Mouse (Mus musculus): ENCODE results near the gene Zfp672.

Gene Zfp672

GRCm38 (mm10) chr11:58324614-58325229, 5.4 kb downstream of the Zfp672 start:
- WGBS = 88% methylated on average over 3 of the region's 3 CpGs

GRCm38 (mm10) chr11:58323570-58324340, 6.4 kb downstream of the Zfp672 start:
- WGBS = 5% methylated on average over 24 of the region's 24 CpGs

DNA sequence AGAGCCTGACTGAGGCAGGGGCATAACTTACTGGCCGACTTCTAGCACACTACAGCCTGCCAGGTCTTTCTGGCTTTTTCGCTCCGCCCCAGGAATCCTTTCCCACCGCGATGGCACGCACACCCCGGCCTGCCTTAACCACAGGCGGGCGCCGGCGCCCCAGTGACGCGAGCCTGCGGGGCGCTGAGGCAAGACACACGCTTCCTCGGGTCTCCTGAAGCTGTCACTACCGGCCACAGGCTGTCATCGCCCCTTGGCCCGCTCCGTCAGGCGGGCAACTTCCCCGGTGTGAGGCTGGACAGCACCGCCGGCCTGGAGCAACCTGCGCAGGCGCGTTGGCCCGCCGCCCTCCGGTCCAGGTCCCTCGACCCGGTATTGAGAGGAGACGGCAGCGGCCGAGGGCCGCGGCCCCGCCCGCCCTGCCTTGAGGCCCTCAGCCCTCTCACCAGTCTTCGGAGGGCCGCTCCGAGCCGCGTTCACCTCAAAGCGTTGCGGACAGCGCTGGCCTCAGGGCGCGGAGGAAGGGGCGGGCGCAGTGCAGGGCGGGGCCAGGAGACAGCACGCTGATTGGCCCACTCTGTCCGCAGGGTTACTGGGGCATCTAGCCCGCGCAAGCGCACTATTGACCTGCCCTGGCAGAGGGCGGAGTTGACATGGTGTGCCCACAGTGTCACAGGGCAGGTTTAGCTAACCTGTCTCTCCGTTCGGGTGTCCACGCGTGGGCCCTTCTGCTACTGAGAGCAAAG, 7.1 kb downstream of the Zfp672 start:
- under 1% methylated on average over 63 of the region's 63 CpGs for WGBS

DNA sequence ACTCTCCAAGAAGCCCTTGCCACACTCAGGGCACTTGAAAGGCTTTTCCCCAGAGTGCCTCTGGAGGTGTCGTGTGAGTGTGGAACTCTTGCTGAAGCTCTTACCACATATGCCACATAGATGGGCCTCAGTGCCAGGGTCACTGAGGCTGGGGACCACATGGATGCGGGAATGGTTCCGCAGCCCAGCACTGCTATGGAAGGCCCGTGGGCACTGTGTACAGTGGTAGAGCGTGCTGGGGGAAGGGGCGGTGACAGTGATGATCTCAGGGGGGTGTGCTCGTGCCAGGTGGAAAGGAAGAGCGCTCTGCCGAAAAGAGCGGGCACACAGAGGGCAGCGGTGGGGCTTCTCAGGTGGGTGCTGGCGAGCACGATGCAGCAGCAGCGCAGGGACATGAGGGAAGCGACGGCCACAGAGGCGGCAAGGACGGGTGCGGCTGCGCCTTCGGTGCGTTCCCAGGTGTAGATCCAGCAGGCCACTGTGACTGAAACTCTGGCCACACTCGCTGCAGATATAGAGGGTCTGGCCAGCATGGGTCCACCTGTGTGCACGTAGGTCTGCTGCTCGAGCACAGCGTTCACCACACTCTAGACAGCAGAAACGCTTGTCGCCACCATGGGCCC, 13.3 kb downstream of the Zfp672 start:
- WGBS = 78% methylated on average over 28 of the region's 28 CpGs

- 88% methylated on average over 17 of the region's 17 CpGs for WGBS
These were observed 13.8 kb downstream of the Zfp672 start for GRCm38 (mm10) chr11:58316344-58316743.

DNA sequence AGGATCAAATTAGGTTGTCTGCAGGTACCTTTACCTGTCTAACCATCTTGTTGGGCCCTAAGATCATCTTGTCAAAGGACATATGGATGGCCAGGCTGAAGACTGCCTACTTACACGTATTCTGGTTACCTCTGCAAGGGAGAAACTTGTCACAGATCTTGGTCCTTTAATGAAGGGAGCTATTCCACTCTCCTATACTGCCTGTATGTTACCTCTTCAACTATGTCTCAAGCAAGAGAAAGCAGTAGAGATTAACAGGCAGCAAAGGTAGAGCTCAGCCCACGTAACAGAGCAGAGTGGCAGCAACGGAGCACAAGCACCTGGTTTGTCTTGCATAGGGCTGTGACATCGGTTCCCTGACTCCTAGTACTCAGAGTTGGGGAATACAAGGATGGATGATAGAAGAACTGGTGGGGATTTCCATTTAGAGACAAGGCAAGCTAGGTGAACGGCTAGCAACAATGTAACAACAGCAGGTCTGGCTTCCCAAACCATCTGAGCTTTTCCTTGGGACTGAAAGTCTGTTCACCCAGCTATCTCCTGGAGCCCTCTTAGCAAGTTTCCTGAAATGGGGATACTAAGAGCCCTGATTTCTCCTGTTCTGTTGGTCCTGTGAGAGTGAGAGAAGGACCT, 14.5 kb downstream of the Zfp672 start:
- 91% methylated on average over 5 of the region's 5 CpGs for WGBS

- WGBS = 32% methylated on average over 6 of the region's 6 CpGs
These were observed 16.1 kb downstream of the Zfp672 start for GRCm38 (mm10) chr11:58314069-58314468.

GRCm38 (mm10) chr11:58308661-58309060, 21.5 kb downstream of the Zfp672 start:
- 97% methylated on average over 9 of the region's 9 CpGs for WGBS

- 2% methylated on average over 42 of the region's 42 CpGs for WGBS
These were observed 22.6 kb downstream of the Zfp672 start for GRCm38 (mm10) chr11:58307411-58308080.

- under 1% methylated on average over 34 of the region's 34 CpGs for WGBS
These were observed 23.3 kb downstream of the Zfp672 start, which contains the start of gene Zfp692 for GRCm38 (mm10) chr11:58306860-58307308. Gene Zfp692 (plus strand): TSS chr11:58307069.

- WGBS = 95% methylated on average over 8 of the region's 8 CpGs
These were observed 24.8 kb downstream of the Zfp672 start for GRCm38 (mm10) chr11:58305299-58305698.

GRCm38 (mm10) chr11:58303594-58303993, 26.5 kb downstream of the Zfp672 start:
- WGBS = 19% methylated on average over 7 of the region's 7 CpGs

DNA sequence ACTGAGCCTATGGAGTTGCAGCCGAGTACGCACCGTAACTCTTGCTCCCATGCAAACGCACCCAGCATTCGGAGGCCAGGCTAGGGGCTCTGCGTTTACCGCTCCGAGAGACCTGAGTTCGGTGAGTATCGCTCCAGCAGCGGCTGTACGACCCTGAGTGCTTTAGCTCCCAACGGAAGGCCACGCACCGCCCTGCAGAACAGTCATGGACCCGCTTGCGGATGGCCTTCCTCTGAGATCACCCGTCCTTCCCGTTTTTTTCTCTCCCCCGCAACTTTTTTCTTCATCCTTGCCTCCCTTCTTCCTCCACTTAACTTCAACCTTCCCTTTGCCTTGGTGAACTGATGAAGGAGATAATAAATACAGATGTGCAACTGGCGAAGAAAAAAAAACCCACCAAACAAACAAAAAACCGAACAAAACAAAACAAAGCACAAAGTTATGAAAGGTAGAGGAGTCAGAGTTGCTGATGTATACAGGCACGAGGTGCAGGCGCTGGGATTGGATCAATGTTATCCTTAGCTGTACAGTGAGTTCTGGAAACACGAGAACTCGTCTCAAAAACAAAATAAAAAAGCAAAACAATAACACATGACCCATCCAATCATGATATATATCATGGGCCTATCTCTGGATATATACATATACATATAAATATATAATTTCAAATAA, 27.2 kb downstream of the Zfp672 start:
- 1% methylated on average over 26 of the region's 26 CpGs for WGBS

GRCm38 (mm10) chr11:58301837-58302754, 28.0 kb downstream of the Zfp672 start:
- WGBS = under 1% methylated on average over 36 of the region's 36 CpGs

DNA sequence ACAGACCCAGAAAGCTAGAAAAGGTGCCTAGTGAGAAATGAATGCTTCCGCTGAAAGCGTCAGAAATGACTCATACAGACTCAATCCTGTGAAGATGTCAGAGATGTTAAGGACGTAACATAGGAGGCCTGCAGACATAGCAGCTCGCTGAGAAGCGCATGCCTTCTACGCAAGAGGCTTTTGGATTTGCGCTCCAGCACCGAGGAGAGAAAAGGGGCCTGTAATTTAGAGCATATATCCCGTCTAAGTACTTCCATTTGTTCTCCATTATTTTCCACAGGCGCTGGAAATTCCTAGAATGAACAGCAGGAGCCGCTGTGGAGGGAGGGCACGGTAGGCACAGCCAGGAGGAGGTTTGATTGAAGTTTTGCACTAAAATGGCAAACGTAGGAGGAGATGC, 29.1 kb downstream of the Zfp672 start:
- 11% methylated on average over 13 of the region's 13 CpGs for WGBS

- WGBS = 60% methylated on average over 6 of the region's 6 CpGs
These were observed 32.7 kb downstream of the Zfp672 start for GRCm38 (mm10) chr11:58297396-58297795.

GRCm38 (mm10) chr11:58292791-58293190, 37.3 kb downstream of the Zfp672 start:
- 63% methylated on average over 4 of the region's 4 CpGs for WGBS

DNA sequence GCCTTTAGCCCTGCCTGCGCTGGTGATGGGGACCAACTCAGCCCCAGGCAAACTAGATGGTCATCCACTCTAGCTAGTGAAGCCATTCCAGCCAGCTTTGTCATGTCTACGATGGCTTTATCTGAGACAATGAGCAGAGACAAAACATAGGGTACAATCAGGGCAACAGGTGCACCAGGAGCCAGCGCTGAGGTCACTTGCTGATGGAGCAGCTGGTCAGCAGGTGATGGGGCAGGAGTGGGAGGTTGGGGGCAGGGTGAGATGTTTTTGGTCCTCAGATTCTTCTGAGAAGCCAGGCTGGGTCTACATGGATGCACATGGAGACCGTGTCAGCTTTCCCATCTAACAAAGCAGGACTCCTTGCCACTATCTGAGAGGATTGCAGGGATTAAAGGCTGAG, 39.3 kb downstream of the Zfp672 start:
- WGBS = 89% methylated on average over 4 of the region's 4 CpGs

DNA sequence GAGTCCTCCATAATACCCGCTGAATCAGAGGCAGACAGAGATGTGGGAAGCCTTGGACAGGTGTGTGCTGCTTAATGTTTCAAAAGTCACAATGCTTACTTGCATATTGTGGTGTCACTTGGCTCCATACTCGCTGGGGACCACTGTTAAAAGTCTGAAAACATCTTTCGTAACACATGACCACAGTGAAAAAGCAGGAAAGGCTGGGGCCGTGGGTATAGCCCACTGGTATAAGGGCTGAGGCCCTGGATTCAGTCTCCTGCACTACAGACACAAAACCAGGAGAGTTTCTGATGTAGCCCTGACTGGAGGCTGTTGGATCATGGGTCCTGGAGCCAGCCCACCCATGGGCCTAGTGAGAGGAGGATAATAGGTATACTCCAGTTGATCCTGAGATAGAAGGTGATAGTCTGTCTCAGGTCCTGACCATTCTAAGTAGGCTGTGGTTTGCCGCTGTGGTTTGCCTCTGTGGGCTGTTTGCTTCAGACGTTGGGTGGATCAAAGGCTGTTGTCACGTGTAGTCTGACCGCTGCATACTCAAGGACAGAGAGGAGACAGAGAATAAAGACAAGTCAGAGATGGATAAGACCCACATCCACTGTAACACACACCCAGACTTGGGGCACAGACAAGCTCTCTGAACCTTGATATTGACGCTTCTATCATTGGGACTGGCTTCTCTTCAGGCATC, 40.0 kb downstream of the Zfp672 start:
- WGBS = 80% methylated on average over 9 of the region's 9 CpGs

All from cerebral cortex, adult 2 months (tissue).